Mouse (Mus musculus): Measurements from ENCODE around the gene Ric8b.
A peak's percentile ranks its signal among the peaks of the same experiment; 100 is the strongest.

The Ric8b gene

DNA sequence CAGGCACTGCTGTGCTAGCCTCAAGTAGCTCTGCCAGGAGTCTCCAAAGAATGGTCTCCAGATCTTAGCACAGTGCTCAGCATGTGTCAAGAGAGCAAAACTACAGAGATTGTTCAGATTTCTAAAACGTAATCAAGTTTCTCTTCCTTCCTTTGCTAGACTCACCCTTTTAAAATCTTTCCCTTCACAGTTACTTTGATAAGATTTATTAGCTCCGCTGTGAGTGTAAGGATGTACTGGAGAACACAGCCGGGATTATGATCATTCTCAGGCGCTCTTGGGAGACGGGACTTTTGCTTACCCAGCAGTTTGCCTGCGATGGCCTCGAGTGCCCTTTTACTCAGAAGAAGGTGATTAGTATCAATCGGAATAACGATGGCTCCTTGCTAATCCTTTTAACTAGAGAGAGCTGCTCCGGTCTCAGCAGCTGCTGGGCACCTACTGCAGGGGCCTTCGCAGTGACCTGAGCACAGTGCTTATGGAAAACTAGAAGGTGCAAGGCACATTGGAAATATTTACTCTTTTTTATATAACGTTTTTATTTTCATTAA is 43.0 kb downstream of the Ric8b start:
- DNase-seq (ENCODE audit: low spot score in 2 of 2), result no peak

DNA sequence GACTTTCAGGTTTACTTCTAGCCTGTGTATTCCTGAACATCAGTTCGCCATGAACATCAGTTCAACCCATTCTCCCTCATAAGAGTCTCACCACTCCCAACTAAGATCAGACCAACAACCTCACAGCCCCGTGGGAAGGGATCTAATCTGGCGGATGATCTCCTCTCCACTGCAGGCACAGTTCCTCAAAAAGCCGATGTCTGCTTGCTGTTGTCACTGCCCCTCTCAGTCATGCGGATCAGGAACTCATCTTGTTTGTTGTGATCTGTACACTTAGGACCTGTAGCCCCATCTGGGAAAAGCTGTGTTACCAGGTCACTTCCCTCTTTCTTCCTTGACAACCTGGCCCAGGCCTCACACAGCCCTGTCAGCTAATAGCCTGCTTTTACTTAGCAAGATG is 45.7 kb downstream of the Ric8b start:
- no peak for DNase-seq (ENCODE audit: low spot score in 2 of 2)

DNA sequence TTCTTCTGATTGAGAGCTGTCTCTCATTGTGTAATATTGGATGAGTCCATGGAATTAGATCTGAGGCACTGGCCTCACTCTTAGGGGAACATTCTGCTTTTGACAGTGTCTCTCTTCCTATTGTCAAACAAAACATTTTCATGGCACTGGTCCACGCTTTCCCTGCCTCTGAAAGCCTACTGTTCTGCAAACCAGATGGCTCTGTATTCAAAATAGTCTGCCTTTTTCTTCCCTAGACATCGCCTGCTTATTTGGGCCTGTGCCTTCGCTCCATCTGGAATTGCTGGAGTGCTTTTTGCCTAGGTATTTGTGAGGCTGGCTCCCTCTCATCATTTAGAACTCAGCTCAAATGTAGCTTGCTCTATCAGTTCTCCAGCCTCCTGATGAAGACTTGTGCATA is 46.3 kb downstream of the Ric8b start:
- DNase-seq (ENCODE audit: low spot score in 2 of 2), result no peak

DNA sequence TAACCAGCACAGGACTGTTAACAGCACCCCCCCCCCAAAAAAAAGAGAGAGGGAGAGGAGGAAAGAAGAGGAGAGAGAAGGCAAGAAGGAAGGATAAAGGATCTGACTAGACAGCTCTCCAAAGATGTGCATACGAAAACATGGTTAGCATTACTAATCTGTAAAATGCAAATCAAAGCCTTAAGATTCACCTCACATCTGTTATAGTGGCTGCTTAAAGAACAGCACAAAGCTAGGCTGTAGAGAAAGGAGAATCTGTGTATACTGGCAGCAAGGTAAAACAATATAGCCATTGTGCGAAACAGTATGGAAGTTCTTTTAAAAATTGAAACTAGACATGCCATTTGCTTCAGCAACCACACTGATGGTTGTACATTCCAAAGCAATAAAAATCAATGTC is 49.1 kb downstream of the Ric8b start:
- DNase-seq (ENCODE audit: low spot score in 2 of 2), result no peak

DNA sequence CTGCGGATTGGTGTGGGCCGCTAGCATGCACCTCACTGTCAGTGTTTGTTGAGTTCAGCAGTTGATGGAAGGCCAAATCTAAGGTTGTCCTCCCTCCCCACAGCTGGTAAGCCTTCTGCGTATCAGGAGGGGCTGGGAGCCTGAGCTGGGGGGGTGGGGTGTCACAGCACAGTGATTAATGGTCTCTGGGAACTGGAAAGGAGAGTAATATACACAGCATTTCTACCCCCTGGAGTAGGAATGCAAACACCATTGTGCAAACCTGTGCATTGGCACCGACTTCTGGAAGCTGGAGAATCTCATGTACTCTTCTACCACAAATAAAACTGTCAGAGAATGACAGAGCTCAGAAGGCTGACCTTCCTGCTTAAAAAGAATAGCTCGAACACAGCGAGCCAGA is 50.2 kb downstream of the Ric8b start:
- DNase-seq (ENCODE audit: low spot score in 2 of 2), result no peak

DNA sequence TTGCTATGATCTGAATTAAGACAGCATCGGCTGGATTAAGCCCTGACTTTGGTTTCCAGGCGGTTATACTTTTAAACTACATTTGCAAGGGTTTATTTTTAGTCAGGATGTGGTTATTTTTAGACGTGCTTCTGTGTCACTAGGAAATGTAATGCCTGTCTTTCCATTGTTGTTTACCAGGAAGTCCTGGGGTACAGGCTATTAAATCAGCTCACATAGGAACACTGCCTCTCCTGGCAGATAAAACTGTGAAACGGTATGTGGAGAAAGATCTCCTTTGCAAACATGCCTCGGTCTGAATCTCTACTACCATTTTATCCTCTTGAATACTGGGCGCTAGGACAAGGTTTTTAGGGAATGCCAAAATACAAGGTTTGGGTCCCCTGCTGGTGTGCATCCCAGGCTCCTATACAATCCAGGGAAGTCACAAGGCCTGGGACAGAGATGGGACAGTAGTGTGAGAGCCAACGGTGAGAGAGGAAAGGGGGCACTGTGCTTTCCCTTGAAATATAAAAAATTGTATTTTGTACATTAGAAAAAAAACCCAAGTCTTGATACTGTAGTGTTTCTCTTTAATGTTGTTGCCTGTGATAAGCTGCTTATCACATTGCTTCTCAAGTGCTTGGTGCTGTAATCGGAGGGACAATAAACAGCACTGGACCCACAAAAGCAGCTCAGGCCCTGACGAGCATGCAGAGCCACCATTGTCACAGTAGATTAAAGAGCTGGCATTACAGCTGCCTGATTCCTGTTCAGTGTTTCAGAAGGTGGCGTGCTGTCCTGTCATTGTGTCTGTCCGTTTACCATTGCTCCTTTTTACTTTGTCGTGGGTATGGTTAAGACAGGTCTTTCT is 51.7 kb downstream of the Ric8b start:
- DNase-seq (ENCODE audit: low spot score in 2 of 2), result no peak

DNA sequence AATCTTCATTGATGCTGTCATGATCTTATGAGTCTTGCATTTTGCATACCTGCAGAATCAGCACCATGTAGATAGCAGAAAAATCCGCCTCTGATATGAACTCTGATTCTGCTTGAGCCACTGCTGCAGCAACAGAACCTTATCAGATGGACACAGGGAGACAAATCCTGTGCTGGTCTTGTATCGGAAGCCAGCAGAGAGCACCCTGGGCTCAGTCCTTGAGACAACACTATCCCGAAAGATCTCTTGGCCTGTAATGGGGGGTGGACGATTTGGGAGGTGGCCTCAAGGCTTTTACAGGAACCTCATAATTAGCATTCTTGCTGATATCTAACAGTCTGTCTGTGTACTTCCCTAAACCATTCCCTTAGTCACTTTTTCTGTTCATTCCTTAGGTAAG is 57.8 kb downstream of the Ric8b start:
- no peak for DNase-seq (ENCODE audit: low spot score in 2 of 2)

DNA sequence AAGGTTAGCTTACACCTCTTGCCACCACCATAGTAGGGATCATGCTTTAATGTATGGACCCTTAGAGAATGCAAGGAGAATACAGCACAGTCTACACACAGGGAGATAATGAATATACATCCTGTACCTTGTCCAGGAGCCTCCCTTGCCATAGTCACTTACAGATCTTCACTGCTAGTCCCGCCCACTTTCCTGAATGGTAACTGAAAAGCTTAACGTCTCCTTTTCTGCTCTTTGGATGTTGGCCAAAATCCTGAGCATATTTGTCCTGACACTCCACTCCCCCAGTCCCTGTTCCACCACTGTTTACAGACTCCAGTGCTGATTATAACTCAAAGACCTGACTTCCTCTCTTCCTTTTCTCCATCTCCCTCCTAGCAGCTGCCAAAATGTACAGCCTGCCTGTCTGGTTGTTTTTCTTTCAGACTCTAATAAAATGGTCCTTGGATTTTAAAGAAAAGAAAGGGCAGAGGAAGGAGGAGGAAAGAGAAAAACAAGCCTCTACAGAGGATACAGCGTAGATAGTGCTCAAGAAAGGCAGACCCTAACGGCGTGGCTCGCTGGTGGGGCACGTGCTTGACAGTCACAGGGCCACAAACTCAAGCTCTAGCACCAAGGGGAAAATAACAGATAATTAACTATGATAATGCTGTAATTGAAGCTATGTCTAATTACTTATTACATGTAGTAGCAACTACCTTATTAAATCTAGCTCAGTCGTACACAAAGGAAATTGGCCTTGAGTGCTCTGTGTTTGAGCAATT is 59.4 kb downstream of the Ric8b start:
- no peak for DNase-seq (ENCODE audit: low spot score in 2 of 2)

DNA sequence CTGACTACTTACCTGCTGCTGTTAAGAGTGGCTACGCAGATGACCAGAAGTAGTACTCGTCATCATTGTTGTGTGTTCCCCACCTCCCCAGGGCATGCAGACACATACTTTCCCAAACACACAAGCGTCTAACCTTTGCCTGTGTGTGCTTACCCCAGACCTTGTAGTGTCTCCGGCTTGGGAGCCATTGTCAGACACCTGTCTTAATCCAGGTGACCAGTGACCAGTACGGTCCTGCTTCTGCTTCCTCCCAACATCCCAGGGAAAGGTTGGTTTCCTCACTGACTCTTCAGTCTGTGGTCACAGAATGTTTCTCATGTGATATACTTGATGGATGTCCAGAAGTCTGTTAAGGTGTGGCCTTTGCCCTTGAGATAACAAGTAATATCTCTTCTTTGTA is 62.9 kb downstream of the Ric8b start:
- DNase-seq (ENCODE audit: low spot score in 2 of 2), result no peak

DNA sequence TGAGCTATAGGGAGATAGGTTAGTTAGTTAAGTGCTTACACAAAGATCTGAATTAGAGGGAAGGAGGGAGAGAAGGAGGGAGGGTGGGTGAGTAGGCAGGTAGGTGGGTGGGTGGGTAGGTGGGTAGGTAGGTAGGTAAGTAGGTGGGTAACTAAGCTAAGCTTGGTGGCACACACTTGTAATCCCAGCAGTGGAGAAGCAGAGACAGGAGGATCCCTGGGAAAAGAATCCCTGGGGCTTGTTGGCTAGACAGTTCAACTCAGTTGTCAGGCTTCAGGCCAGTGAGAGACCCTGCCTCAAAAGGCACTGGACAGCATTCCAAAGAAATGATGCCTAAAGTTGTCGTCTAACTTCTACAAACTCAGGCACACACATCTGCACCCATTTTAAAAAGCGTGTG is 64.0 kb downstream of the Ric8b start:
- DNase-seq (ENCODE audit: low spot score in 2 of 2), result no peak

DNA sequence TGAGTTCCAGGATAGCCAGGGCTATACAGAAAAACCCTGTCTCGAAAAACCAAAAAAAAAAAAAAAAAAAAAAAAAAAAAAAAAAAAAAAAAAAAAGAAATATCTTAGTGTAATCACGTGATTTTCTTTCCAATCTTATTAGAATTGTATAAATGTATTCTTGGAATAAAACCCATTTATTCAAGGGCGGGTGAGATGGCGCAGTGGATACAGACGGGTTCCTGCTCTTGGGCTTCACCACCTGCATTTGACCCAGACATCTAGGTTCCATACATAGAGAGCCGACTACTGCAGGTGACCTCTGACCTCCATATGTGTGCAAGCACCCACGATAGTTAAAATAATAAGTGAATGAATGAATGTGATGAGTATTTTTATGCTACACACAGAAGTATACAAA is 65.3 kb downstream of the Ric8b start:
- DNase-seq (ENCODE audit: low spot score in 2 of 2), result no peak

DNA sequence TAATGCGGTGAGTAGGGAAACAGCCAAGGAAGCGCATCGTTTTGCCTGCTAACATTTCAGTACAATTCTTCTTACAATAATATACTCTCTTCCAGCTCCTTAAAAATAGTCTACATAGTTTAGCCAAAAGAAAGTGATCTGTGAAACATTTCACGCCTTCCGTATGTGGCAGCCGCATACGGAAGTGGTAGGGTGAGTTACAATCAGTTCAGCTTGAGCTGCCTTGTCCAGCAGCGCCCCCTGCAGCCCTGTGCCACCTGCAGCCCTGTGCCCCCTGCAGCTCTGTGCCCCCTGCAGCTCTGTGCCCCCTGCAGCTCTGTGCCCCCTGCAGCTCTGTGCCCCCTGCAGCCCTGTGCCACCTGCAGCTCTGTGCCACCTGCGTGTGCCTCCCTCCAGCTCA is 68.5 kb downstream of the Ric8b start:
- DNase-seq (ENCODE audit: low spot score in 2 of 2), result peak; percentile 18 to 66

DNA sequence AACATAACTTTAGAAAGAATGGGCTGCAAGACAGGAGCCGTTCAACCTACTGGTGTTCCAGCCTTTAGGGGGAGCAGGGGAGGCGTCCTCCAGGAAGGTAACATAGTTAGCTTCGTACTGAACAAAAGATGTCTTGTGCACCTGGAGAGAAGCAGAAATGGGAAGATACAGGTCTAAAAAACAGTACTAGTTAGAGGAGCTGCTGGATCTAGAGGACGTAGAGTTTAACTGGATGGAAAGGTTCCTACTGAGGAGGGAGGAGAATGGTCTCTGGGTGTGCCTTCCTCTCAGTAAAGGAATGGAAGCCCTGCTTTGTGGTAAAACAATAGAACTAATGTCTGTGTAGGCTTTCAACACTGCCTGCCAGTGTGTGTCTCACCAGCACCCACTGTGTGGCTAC is 70.2 kb downstream of the Ric8b start:
- no peak for DNase-seq (ENCODE audit: low spot score in 2 of 2)

DNA sequence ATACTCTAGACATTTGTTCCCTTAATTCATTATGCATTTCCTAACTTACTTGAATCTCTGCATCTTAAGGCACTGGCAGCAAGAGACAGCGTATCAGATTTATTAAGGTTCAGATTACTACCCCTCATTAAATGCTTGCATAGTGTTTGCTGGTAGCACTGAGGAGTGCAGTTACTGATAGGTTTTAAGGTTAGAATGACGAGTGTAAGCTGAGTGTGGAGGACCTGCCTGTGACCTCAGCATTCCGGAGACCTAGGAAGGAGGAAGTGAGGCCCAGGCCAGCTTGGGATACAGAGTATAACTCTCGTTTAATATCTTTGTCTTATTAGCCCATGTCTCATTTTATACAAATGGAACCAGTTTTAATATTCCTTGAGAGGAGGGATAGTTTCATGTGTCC is 71.2 kb downstream of the Ric8b start:
- no peak for DNase-seq (ENCODE audit: low spot score in 2 of 2)

DNA sequence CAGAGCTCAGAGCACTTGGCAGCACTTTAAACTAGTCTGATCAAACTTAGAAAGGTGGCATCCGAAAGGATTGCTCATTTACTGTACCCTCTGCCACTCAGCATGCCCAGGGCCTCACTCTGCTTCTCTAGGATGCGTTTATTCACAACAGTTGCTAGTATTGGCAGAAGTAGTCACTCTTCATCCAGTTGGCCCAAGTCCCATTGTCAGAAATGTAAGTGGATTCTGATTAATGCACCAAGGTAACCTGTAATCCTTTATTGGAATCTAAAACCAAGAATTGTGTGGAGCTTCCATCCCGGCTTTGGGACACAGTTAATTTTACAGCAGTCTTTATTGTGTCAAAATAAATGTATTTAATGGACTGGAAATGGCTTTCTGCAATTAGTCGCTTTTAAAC is 76.9 kb downstream of the Ric8b start:
- DNase-seq (ENCODE audit: low spot score in 2 of 2), result no peak

DNA sequence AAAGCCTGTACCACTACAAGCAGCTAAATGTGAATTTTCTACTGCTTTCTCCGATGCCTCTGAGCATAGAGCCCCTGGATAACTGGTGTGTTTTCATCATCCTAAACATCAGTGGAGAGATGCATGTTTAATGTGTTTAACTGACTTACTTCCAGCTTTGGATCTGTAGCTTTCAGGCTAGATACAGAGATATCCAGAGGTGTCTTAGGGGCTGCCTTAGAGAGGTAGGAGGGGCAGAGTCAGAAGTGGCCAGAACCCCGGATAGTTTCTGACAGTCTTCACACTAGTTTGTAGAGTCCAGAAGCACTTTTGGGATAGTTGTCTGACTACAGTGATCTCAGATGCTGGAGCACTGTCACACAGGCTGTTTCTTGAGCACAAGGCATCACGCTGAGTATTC is 77.6 kb downstream of the Ric8b start:
- no peak for DNase-seq (ENCODE audit: low spot score in 2 of 2)

DNA sequence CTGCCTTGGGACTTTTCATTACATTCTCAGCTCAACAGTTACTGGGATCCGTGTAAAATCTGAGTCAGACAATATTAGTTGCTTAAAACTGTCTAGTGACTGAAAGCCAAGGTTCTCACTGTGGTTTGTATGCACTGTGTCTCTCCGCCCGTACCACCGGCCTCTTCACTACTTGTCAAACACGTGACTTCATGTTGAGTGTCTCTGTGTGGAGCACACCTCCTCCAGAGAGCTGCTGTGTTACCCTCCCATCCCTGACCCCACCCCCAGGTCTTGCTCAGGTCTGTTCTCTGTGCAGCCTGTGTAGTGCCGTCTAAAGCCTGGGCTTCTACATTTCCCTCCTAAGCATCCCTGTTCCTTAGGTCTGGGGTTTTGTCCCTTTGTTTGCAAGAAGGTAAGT is 79.0 kb downstream of the Ric8b start:
- no peak for DNase-seq (ENCODE audit: low spot score in 2 of 2)

DNA sequence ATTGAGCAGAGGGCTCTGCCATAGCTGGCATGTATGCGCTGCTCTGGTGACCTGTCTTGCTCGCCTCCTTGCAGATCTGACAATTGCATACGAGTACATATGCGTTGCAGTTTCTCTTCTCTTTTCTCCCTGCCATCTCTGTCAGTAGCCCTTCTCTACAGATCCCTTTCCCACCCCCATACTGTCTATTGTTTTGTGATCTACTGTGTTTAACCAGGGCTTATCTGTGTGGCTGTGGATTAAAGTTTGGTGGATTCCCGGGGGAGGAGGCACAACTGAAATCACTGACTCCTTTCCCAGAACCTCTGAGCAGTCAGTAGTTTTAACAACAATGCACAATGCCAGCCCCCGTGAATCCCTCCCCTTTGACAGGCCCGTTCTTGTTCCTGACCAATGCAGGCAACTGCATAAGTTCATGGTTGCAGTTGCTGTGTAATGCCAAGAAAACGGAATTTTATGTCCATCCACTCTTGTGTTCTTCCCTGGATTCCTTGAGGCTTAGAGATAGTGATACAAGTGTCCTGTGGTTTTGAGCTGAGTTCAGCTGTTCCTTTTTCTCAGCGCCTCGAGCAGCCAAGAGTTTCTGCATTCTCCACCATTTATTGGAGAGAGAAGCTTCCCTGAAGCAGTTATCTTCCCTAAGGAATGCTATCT is 80.3 kb downstream of the Ric8b start:
- no peak for DNase-seq (ENCODE audit: low spot score in 2 of 2)

DNA sequence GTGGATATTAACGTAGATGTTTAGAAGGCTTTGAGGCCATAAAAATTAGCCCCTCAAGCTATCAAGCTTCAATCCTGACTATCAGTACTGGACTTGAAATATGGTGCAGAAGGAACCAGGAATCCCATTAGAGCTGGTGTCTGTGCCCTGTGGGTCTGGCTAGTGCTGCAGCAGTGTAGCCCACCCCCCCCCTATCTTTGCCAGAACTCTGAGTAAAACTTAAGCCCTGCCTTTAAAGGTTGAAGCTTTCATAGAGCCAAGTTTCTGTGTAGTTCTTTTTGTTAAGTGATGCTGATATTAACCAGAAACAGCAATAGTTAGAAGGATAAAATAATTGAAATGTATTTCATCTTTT is 80.8 kb downstream of the Ric8b start:
- DNase-seq (ENCODE audit: low spot score in 2 of 2), result no peak

DNA sequence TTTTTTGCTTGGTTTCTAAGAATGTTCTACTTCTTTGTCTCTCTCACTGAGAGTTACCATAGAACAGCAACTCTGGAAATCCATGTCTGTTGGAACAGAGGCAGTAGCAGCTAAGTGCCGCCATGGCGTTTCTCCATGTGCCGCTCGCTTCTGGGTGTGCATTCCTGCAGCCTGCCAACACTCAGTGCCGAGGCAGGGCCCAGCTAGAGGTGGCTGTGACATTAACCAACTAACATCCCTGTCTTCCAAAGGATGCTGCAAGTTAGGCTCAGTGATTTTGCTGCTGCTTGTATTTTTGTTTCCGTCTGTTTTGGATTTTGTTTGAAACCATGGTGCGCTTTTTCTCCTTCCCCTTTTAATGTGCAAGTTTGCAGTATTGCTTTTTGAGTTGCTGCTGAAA is 84.5 kb downstream of the Ric8b start:
- no peak for DNase-seq (ENCODE audit: low spot score in 2 of 2)

DNA sequence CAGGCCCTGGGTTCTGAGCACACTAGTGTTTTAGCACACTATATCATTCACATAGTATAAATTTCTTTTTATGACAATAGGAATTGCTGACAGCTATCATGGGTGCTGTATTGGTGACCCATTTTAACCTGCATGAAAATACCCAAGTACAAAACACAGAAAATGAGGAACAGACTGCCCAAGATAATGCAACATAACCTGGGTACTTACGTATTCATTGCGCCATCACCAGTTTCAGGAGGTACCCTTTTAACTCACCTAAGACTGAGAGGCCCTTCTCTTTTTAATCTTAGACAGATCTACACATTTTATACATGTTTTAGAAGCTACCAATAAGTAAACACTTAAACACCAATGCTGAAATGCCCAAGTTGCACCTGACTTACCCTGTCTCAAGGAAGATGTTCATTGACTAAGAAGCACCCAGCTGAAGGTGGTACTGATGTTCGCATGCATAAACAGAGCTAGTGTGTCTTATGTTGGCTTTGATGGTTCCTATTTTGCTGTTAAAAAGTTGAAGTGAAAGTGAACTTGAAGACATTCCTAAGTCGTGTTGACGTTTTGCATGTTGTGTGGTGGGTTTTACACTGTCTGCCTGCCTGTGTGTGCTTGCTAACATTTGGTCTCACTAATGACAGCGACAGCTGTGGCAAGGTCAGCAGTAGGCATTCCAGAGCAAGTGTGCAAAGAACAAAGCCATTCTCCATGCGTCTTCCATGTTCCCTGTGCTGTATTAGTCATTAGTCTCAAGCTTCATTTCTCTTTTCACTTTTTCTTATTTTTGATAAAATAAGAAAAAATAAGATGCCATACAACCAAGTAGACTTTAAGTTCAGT is 86.0 kb downstream of the Ric8b start:
- no peak for DNase-seq (ENCODE audit: low spot score in 2 of 2)
